Mouse (Mus musculus) small intestine, adult 2 months (tissue): ENCODE measurements around the gene Ak1.
A peak's percentile ranks its signal among the peaks of the same experiment; 100 is the strongest.

Source experiments
- CTCF ChIP-seq: fragments of 200-500 bp; IDR thresholded peaks from 2 replicates; pipeline ENCODE4 v1.5.1; 2012; ENCODE audit warnings: low read depth, mild to moderate bottlenecking, control low read depth, inconsistent platforms, low read length, moderate library complexity, mixed read lengths; ENCODE audit not compliant: insufficient replicate concordance, insufficient read length; ENCODE audit errors: extremely low read depth
- POLR2A ChIP-seq: fragments of 200-500 bp; IDR thresholded peaks from 2 replicates; pipeline ENCODE4 v1.6.1; 2012; ENCODE audit warnings: low read depth, mild to moderate bottlenecking, control low read depth, inconsistent platforms, low read length, moderate library complexity

GRCm38 (mm10) chr2:32631737-32632394 lies 10.3 kb downstream of the Ak1 start:
- TF ChIP-seq CTCF = peak; percentile 89
- TF ChIP-seq POLR2A = no peak
